Mouse (Mus musculus): ENCODE measurements around the gene Vmn1r221.
"Not testable (repeated sequence)": the region's sequence is repeated elsewhere in the genome, so short reads cannot be mapped to it uniquely, and the experiment has no call there.

DNA sequence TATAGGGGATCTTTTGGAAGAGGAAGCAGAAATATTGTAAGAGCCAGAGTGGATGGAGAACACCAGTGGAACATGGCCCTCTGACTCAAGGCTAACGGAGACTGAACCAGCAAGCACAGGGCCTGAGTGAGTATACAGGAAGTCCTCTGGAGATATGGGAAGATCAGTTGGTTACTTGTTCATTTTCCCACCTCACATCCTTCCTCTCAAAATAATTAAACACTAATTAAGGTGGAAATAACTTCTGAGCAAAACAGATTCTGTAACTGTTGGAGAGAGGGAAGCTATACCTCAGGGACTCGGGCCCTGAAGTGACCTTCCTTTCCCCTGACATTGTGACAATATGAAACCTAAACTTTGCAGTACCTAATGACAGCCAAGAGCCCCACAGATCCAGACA lies at the start of gene Vmn1r221:
- not testable (repeated sequence) for TF ChIP-seq CTCF (conservative IDR thresholded peaks at IDR 0.05 in 1 of 2, IDR thresholded peaks at IDR 0.05 in 1 of 2; ENCODE audit: low read depth in 2 of 2, low read length in 2 of 2); IRF4 (IDR thresholded peaks at IDR 0.05; ENCODE audit: low read depth, low read length); CHD1 (IDR thresholded peaks at IDR 0.05; ENCODE audit: low read depth, low read length); EP300 (IDR thresholded peaks at IDR 0.05; ENCODE audit: low read length); ZMIZ1 (IDR thresholded peaks at IDR 0.05; ENCODE audit: low read depth, low read length); NRF1 (IDR thresholded peaks at IDR 0.05; ENCODE audit: low read depth, low read length); MEF2A (IDR thresholded peaks at IDR 0.05; ENCODE audit: borderline replicate concordance, low read depth, low read length); POLR2A (IDR thresholded peaks at IDR 0.05; ENCODE audit: low read depth, low read length); MAX (IDR thresholded peaks at IDR 0.05; ENCODE audit: low read length); ETS1 (conservative IDR thresholded peaks at IDR 0.05; ENCODE audit: low read depth, low read length); SMC3 (IDR thresholded peaks at IDR 0.05; ENCODE audit: low read depth, low read length)
